Mouse (Mus musculus): ENCODE measurements around the gene Xxylt1.

Xxylt1 gene

GRCm38 (mm10) chr16:30990661-30991060, 90.6 kb downstream of the Xxylt1 start:
- no peak for DNase-seq (ENCODE audit: low read depth, low spot score)

- no peak for DNase-seq (ENCODE audit: low read depth, low spot score)
Measured at GRCm38 (mm10) chr16:30988225-30988624, 93.0 kb downstream of the Xxylt1 start.

GRCm38 (mm10) chr16:30987684-30988083, 93.5 kb downstream of the Xxylt1 start:
- no peak for DNase-seq (ENCODE audit: low read depth, low spot score)

DNA sequence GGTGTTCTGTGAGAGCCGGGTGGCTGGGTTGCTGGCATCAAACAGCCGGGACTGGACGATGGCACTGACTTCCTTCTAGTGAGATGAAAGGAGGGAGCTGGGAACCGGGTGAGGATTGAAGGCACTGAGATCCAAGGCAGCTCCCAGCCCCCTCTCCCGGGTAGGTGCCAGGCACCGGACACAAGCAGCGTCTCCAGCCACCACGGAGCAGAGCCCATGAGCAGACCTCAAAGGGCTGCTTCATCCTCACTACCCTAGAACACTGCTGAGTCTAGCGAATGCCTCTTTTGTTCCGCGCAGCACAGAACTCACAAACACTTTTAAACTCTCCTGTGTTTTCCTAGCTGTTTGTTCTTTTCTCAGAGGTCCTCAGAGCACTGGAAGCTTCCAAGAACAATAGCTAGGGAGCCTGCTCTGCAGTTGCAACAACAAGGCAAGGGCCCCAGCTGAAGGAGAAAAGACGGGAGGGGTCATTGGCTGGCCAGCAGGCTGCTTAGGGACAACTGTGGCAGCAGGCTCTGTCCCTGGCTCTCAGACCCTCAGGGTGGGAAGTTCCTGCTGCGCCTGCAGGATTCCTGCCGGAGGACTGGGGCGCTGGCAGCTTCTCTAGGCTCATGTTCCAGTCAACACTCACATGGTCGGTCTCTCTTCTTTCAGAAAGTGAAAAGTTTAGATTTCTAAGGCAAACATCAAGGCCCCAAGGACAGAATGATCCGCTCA, 96.2 kb downstream of the Xxylt1 start:
- DNase-seq (ENCODE audit: low read depth, low spot score) = no peak

DNA sequence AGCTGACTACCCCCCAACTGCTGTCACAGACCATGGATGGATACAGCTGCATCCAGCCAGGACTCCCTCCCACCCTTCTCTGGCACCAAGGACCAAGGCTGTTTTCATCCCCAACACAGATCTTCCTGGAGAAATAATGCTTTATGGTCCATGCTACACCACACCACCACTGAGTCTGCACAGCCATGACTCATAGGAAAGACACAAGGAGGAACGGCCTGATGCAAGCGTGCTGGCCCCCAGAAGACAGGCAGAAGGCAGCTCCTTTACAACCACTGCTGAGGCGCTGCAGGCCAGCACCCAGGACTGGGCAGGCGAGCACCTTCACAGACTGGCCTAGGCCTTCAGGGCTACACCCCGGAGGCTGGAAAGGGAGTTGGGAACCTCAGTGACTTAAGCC, 97.1 kb downstream of the Xxylt1 start:
- DNase-seq (ENCODE audit: low read depth, low spot score) = no peak

- DNase-seq (ENCODE audit: low read depth, low spot score) = no peak
Measured at GRCm38 (mm10) chr16:30983699-30984098, 97.5 kb downstream of the Xxylt1 start.

DNA sequence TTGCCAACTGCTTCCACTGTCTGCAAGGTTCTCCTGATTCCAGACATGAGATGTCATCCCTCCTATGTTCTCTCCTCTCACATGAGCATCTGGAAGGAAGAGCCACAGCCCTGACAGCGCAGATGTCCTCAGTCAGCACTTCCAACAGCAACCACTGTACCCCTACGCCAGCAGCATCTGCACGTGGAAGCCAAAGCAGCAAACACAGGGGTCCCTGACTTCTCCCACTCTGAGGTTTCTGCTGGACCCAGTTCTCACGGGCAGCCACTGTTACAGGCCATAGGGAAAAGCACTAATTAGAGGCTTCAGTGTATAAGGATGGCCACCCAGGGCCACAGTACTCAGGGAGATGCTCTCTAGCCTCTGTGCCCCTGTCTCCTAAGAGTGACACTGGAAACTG, 98.0 kb downstream of the Xxylt1 start:
- DNase-seq (ENCODE audit: low read depth, low spot score) = no peak

- no peak for DNase-seq (ENCODE audit: low read depth, low spot score)
Measured at GRCm38 (mm10) chr16:30981345-30981744, 99.9 kb downstream of the Xxylt1 start.

DNA sequence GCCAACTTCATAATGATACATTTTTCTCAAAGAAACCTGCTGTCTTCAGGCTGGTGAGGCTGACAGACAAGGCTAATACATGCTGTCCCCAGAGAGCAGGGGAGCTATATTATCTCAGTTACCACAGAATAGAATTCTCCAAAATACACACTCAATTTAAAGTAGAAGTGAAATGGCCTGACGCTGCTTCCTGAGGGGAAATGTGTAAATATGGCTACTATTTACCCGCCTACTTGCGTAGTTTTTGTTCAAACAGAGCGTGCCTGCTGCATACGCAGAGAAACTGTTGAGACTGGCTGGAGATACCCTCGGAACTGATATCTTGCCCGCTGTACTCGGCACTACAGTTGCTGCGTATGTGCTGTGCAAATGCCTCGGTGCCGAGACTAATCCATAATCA, 101.3 kb downstream of the Xxylt1 start:
- no peak for DNase-seq (ENCODE audit: low read depth, low spot score)

GRCm38 (mm10) chr16:30977728-30978127, 103.5 kb downstream of the Xxylt1 start:
- no peak for DNase-seq (ENCODE audit: low read depth, low spot score)

GRCm38 (mm10) chr16:30977186-30977585, 104.0 kb downstream of the Xxylt1 start:
- DNase-seq (ENCODE audit: low read depth, low spot score) = peak; percentile 94

- no peak for DNase-seq (ENCODE audit: low read depth, low spot score)
Measured at GRCm38 (mm10) chr16:30974549-30974948, 106.7 kb downstream of the Xxylt1 start.

DNA sequence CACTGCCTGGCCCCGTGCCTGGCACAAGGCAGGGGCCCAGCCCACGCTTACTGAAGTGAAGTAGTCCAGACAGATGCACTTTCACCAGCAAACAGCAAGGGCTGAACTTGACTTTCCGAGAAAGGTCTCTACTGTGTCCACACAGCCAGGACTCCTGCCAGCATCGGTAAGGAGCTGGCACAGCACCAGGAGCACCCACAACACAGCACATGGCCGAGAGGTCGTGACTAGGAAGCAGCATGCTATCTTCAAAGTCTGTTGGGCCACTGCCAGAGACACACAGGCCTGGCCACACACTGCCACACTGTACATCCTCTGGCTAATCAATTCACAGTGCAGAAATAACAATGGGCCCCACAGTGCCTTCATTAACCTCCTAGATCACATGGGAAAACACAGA, 107.8 kb downstream of the Xxylt1 start:
- DNase-seq (ENCODE audit: low read depth, low spot score) = no peak

- no peak for DNase-seq (ENCODE audit: low read depth, low spot score)
Measured at GRCm38 (mm10) chr16:30971950-30972541, 109.2 kb downstream of the Xxylt1 start.

DNA sequence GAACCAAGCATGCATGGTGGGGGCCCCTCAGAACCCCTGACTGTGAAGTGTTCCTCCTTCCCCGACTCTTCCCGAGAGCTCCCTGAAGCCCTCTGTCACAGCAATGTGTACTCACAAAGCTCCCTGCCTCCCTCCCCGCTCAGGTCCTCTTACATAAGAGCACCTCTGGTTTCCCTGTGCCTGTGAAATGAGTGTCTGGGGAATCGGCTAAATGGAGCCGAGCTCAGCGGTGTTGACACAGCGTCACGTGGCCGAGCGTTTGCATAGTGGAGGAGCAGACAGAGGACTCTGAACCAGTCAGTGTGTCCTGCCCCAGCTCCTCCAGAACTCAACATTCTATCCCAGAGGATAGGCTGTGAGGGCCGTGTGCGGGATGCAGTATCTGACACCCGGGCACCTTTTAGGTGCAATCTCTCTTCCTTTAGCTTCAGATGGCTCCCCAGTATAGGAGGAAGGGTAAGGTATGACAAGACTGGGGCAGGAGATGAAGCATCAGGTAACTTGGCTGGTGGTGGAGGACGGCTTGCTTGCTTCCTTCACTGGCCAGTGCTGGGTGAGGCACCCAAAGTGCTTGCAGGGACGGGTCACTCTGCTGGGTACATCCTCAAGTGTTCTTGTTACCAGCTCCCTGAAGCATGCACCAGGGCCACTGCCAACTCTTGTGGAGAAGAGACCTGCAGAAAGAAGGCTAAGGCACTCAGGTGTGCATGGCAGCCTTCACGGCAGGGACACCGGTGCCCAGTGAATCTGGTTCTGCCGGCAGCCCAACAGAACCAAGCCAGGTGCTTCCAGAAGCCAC, 111.8 kb downstream of the Xxylt1 start:
- no peak for DNase-seq (ENCODE audit: low read depth, low spot score)

DNA sequence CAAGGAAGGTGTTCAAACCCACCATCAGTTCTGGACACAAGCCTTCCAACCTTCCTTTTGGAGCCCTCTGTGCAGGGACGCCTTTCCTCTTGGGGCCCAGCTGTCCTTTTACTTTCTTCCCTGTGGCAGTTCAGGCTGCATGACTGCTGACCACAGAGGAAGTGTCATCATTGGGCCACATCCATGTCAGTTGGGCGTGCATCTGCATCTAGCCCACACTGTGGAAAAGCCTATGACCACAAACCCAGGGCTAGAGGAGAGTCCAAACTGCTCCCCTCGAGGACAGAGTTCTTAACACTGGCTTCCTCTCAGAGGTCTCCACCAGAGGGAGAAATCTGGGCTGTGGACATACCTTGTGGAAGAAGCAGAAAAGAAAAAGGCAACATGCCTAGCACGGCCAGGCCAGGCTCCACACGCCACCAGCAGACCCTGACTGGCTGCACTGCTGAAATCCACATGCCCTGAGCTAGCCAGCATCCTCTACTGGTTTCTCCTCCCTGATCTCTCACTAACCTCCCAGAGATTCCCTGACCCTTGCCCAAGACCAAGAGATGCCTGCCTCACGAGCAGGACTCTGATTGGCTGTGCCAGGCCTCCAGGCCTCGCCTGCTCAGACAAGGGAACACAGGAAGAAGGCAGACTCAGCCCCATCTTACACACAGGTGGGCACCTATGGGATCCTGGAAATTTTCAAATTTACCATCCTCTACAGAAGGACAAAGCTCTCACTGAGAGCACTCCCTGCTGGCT, 112.7 kb downstream of the Xxylt1 start:
- DNase-seq (ENCODE audit: low read depth, low spot score) = no peak

DNA sequence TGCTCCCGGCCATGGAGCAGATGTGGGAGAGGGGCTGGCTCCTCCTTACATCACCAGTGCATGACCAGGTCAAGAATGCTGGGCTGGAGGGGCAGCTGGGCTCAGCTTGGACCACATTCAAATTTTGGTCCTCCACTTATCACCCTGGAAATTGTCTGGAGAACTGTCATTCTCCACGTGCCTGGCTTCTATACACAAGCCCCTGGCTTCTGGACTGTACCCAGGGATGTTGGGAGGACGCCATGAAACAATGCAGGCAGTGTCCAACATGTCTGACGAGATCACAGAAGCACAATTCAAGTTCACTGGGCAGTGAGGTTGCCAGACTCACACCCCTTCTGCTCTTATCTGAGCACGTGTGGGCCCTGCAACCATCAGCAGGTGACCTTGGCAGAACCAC, 114.5 kb downstream of the Xxylt1 start:
- DNase-seq (ENCODE audit: low read depth, low spot score) = no peak

- DNase-seq (ENCODE audit: low read depth, low spot score) = no peak
Measured at GRCm38 (mm10) chr16:30964891-30965290, 116.3 kb downstream of the Xxylt1 start.

DNA sequence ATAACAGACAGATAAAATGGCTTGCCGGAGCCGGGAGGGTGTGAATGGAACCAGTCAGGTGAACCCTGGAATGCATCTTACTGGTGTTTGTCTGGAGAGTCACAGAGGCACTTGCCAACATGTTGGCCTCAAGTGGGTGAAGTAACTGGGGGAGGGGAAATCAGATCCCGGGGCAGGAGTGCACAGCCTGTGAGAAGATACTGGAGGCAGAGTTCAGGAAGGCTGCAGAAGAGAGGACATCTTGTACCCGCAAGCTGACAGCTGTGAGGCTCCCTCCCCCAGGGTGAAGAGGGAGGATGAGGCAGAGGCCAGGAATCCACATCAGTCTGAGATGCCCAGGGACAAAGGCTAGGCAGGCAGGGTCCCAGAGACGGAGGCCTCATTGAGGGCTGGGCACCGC, 116.8 kb downstream of the Xxylt1 start:
- no peak for DNase-seq (ENCODE audit: low read depth, low spot score)

DNA sequence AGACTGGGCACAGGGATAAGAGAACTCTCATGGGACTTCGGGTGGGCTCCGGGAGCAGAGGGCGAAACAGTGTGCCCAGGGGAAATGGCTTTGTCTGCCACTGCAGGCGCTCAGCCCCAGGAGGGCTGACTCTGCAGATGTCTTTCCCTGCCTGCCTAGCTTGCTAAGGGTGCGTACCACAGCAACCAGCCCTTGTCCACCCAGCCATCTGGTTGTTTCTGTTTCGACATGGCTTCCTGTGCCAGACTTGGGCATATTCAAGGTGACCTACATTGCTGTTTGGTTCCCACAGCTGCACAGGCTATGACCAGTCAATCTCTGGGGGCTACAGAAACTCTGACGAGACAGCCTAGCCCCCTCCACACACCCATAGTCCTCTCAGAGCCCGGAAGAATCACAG, 118.7 kb downstream of the Xxylt1 start:
- no peak for DNase-seq (ENCODE audit: low read depth, low spot score)

DNA sequence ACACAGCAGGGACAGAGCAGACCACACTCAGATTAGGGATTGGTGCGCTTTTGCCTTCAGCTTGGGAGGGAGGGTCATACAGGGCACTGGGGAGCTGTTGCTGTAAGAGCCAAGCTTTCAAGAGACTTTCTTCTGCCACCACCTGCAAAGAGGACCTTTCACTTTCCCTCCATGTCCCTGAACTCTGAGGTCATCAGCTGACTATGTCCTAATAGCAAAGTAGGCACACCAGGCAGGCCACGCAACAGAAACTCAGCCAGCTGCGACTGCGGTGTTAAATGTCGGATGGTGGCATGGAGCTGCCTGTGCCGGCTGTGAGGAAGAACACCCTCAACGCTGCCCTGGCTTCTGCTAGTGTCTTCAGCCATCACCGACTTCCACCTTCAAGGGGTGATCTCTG, 120.1 kb downstream of the Xxylt1 start:
- no peak for DNase-seq (ENCODE audit: low read depth, low spot score)

DNA sequence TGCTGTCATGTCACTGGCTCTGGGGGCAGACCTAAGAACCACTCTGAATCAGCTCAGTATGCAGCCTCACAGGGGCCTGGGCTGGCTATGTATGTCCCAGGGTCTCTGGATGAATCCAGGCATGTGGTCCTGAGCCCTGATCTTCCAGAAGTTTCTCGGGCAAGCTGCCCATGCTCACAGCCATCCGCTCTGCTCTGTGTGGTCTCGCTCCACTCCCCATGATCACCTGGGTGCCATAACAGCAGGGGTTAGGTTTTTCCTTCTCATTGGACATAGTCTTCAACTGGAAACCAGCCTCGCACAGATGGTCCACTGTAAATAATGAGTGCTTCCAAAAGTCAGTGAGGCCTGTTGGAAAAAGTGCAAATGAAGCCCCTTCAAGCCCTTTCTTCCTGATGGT, 121.0 kb downstream of the Xxylt1 start:
- DNase-seq (ENCODE audit: low read depth, low spot score) = no peak
